Mouse (Mus musculus): ENCODE results near the gene Ahcyl2. TPM values are rescaled to one million over a fixed set of nuclear protein-coding genes. Genes with fewer than 3 reads are reported as not detected.

Gene Ahcyl2
- total RNA-seq, 2 experiments from 2014 or later, result 14.7 to 20.3 TPM

GRCm38 (mm10) chr6:29827291-29828242, 59.8 kb downstream of the Ahcyl2 start:
- intact Hi-C loops (cut with DNase I), result no loop called here
- DNase-seq, result no peak

GRCm38 (mm10) chr6:29828574-29829234, 60.9 kb downstream of the Ahcyl2 start:
- DNase-seq, result no peak
- no peak for TF ChIP-seq CTCF (IDR thresholded peaks at IDR 0.05)
- intact Hi-C loops (cut with DNase I), result no loop called here
- Histone ChIP-seq H3K27ac (no peak overlapping the region), H3K4me3 (no peak overlapping the region)

More at GRCm38 (mm10) chr6:29827291-29828242, 59.8 kb downstream of the Ahcyl2 start:
- Histone ChIP-seq H3K4me3 (no peak overlapping the region), H3K27ac (no peak overlapping the region)
- TF ChIP-seq CTCF (IDR thresholded peaks at IDR 0.05), result no peak

GRCm38 (mm10) chr6:29832356-29832755, 64.5 kb downstream of the Ahcyl2 start:
- DNase-seq, result no peak
- TF ChIP-seq CTCF (IDR thresholded peaks at IDR 0.05), result no peak
- intact Hi-C loops (cut with DNase I), result loop anchor here (5.0 kb wide), 1 partner anchor 250 kb away; no protein-coding TSS in a partner anchor
- Histone ChIP-seq H3K4me3 (no peak overlapping the region), H3K27ac (no peak overlapping the region)

- no peak for TF ChIP-seq CTCF (IDR thresholded peaks at IDR 0.05)
- intact Hi-C loops (cut with DNase I), result loop anchor here (5.0 kb wide), 1 partner anchor 249 kb away; no protein-coding TSS in a partner anchor
Measured at GRCm38 (mm10) chr6:29833117-29833516, 65.3 kb downstream of the Ahcyl2 start.

GRCm38 (mm10) chr6:29833568-29834255, 65.9 kb downstream of the Ahcyl2 start:
- no peak for DNase-seq
- intact Hi-C loops (cut with DNase I), result loop anchor here (5.0 kb wide), 1 partner anchor 249 kb away; no protein-coding TSS in a partner anchor
- peak; percentile 58 for TF ChIP-seq CTCF (IDR thresholded peaks at IDR 0.05)
- Histone ChIP-seq H3K4me3 (no peak overlapping the region), H3K27ac (no peak overlapping the region)

More at GRCm38 (mm10) chr6:29833117-29833516, 65.3 kb downstream of the Ahcyl2 start:
- DNase-seq, result no peak
- no peak overlapping the region for H3K27ac ChIP-seq
- no peak overlapping the region for H3K4me3 ChIP-seq

- TF ChIP-seq CTCF (IDR thresholded peaks at IDR 0.05), result no peak
- intact Hi-C loops (cut with DNase I), result no loop called here
- no peak overlapping the region for H3K27ac ChIP-seq
Measured at GRCm38 (mm10) chr6:29835543-29836177, 67.8 kb downstream of the Ahcyl2 start.

GRCm38 (mm10) chr6:29837579-29837978, 69.8 kb downstream of the Ahcyl2 start:
- intact Hi-C loops (cut with DNase I), result no loop called here
- TF ChIP-seq CTCF (IDR thresholded peaks at IDR 0.05), result no peak

More at GRCm38 (mm10) chr6:29835543-29836177, 67.8 kb downstream of the Ahcyl2 start:
- no peak overlapping the region for H3K4me3 ChIP-seq
- no peak for DNase-seq

GRCm38 (mm10) chr6:29838531-29838930, 70.7 kb downstream of the Ahcyl2 start:
- intact Hi-C loops (cut with DNase I), result no loop called here
- TF ChIP-seq CTCF (IDR thresholded peaks at IDR 0.05), result no peak
- no peak for DNase-seq

More at GRCm38 (mm10) chr6:29837579-29837978, 69.8 kb downstream of the Ahcyl2 start:
- no peak for DNase-seq
- no peak overlapping the region for H3K4me3 ChIP-seq
- H3K27ac ChIP-seq, result no peak overlapping the region

GRCm38 (mm10) chr6:29840008-29840407, 72.2 kb downstream of the Ahcyl2 start:
- intact Hi-C loops (cut with DNase I), result no loop called here
- Histone ChIP-seq H3K27ac (no peak overlapping the region), H3K4me3 (no peak overlapping the region)
- DNase-seq, result no peak
- TF ChIP-seq CTCF (IDR thresholded peaks at IDR 0.05), result no peak

More at GRCm38 (mm10) chr6:29838531-29838930, 70.7 kb downstream of the Ahcyl2 start:
- H3K27ac ChIP-seq, result no peak overlapping the region
- no peak overlapping the region for H3K4me3 ChIP-seq

- no peak overlapping the region for H3K4me3 ChIP-seq
- DNase-seq, result no peak
- no peak overlapping the region for H3K27ac ChIP-seq
- intact Hi-C loops (cut with DNase I), result no loop called here
- TF ChIP-seq CTCF (IDR thresholded peaks at IDR 0.05), result no peak
Measured at GRCm38 (mm10) chr6:29841461-29841860, 73.7 kb downstream of the Ahcyl2 start.

GRCm38 (mm10) chr6:29847643-29848166, 79.9 kb downstream of the Ahcyl2 start:
- DNase-seq, result no peak
- no peak overlapping the region for H3K4me3 ChIP-seq
- intact Hi-C loops (cut with DNase I), result no loop called here
- TF ChIP-seq CTCF (IDR thresholded peaks at IDR 0.05), result no peak
- H3K27ac ChIP-seq, result no peak overlapping the region

- H3K4me3 ChIP-seq, result no peak overlapping the region
- no peak for TF ChIP-seq CTCF (IDR thresholded peaks at IDR 0.05)
- no peak for DNase-seq
- H3K27ac ChIP-seq, result no peak overlapping the region
- intact Hi-C loops (cut with DNase I), result no loop called here
Measured at GRCm38 (mm10) chr6:29848808-29849207, 81.0 kb downstream of the Ahcyl2 start.

Data from gastrocnemius, adult 2 months (tissue).